Mouse (Mus musculus) adrenal gland, postnatal 10 days (tissue): ENCODE results near the gene Ncor2. TPM values are rescaled to one million over a fixed set of nuclear protein-coding genes. Genes with fewer than 3 reads are reported as not detected.
A peak's percentile ranks its signal among the peaks of the same experiment; 100 is the strongest.

ENCODE experiments used
- DNase-seq: peaks from one replicate; pipeline ENCODE4 v3.0.0; 2021; ENCODE audit warnings: mixed read lengths
- total RNA-seq, 2 experiments: library from RNA; stranded (reverse); gene quantifications; 2 replicates each; pipeline ENCODE4 v1.2.3; 2021

Ncor2 gene
- total RNA-seq, 2 experiments from 2014 or later, result 125 to 153 TPM

GRCm38 (mm10) chr5:125127920-125128319 is 51.1 kb downstream of the Ncor2 start:
- DNase-seq, result no peak

- peak; percentile 72 for DNase-seq
These were observed 51.6 kb downstream of the Ncor2 start for GRCm38 (mm10) chr5:125127426-125127825.

GRCm38 (mm10) chr5:125125966-125126464 is 53.0 kb downstream of the Ncor2 start:
- DNase-seq, result no peak

- no peak for DNase-seq
These were observed 53.8 kb downstream of the Ncor2 start for GRCm38 (mm10) chr5:125125219-125125618.

GRCm38 (mm10) chr5:125124002-125124401 is 55.0 kb downstream of the Ncor2 start:
- DNase-seq, result no peak

- DNase-seq, result peak; percentile 57
These were observed 55.8 kb downstream of the Ncor2 start for GRCm38 (mm10) chr5:125123206-125123605.

GRCm38 (mm10) chr5:125122546-125122945 is 56.5 kb downstream of the Ncor2 start:
- DNase-seq, result no peak

- DNase-seq, result peak; percentile 62
These were observed 57.0 kb downstream of the Ncor2 start for GRCm38 (mm10) chr5:125122049-125122448.

GRCm38 (mm10) chr5:125120517-125121303 is 58.3 kb downstream of the Ncor2 start:
- DNase-seq, result no peak

- no peak for DNase-seq
These were observed 61.8 kb downstream of the Ncor2 start for GRCm38 (mm10) chr5:125117238-125117637.

GRCm38 (mm10) chr5:125113029-125113428 is 66.0 kb downstream of the Ncor2 start:
- no peak for DNase-seq

- no peak for DNase-seq
These were observed 66.4 kb downstream of the Ncor2 start for GRCm38 (mm10) chr5:125112588-125112987.

GRCm38 (mm10) chr5:125111137-125111536 is 67.9 kb downstream of the Ncor2 start:
- DNase-seq, result peak; percentile 62

- DNase-seq, result no peak
These were observed 68.3 kb downstream of the Ncor2 start for GRCm38 (mm10) chr5:125110722-125111121.

GRCm38 (mm10) chr5:125110196-125110595 is 68.8 kb downstream of the Ncor2 start:
- DNase-seq, result no peak

GRCm38 (mm10) chr5:125107011-125107651 is 71.9 kb downstream of the Ncor2 start:
- peak; percentile 74 for DNase-seq

GRCm38 (mm10) chr5:125106191-125106590 is 72.8 kb downstream of the Ncor2 start:
- peak; percentile 84 for DNase-seq

GRCm38 (mm10) chr5:125104841-125105240 is 74.2 kb downstream of the Ncor2 start:
- DNase-seq, result no peak

GRCm38 (mm10) chr5:125103396-125103795 is 75.6 kb downstream of the Ncor2 start:
- DNase-seq, result no peak

- no peak for DNase-seq
These were observed 76.1 kb downstream of the Ncor2 start for GRCm38 (mm10) chr5:125102907-125103306.

- no peak for DNase-seq
These were observed 76.7 kb downstream of the Ncor2 start for GRCm38 (mm10) chr5:125102352-125102751.

GRCm38 (mm10) chr5:125099785-125100350 is 79.2 kb downstream of the Ncor2 start:
- no peak for DNase-seq

GRCm38 (mm10) chr5:125098692-125099091 is 80.3 kb downstream of the Ncor2 start:
- no peak for DNase-seq
